Mouse (Mus musculus) neutrophil, adult 83 days (primary cell): ENCODE measurements around the gene Gabrb1. TPM values are rescaled to one million over a fixed set of nuclear protein-coding genes. Genes with fewer than 3 reads are reported as not detected.

Experiments
- total RNA-seq, 2 experiments: library from RNA; stranded (reverse); gene quantifications; one replicate each; pipeline ENCODE4 v1.2.4; 2023

The Gabrb1 gene
- not detected for total RNA-seq

DNA sequence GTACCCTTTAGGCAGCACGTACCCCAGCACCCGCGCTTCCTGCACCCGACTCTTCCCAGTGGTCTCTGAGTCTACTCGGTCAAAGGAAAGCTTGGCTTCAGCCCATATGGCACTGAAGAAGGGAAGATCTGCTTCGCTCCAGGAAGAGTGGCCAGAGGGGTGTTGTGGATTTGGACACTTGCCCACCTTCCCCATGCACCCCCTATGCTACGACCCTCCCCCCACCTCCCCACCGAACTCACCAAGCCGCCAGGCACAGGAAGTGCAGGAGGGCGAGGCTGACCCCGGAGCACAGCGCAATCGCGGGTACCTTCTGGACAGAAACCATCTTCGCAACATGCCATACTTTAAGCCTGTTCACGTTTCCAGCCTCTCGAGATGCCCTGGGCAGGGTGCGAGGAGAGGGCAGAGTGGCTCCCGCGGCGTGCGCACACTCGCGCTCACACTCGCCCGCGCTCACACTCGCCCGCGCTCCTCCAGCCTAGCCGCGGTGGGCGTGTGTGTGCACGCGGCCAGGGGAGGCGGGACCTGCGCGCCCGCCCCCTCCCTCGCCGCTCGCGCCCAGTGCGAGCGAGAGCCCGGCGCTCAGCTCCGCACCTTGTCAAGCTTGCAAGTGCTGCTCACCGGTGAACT lies at the start of gene Gabrb1:
TSS of gene Gabrb1 (plus strand) at position 632 of the 633 bp plus-strand sequence.

DNA sequence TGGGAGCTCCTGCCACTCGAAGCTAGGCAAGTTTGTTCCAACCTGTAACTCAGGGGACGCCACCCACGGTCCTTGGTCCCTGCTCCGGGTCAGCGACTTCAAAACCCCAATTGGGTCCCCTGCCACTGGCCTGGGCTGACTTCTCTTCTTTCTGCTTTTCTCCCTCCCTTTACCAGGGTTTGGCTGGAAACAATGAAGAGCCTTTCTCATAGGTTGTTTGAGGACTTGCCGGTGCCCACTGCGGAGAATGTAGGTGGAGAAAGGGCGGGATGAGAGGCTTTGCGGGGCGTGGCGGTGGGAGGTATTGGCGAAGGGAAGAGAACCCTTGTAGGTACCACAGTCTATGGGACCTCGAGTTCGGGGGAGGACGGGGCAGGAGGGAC lies 193 bp downstream of the Gabrb1 start, which contains the start of gene Gabra4:
TSS of gene Gabra4 (minus strand) at position 194 of the 383 bp plus-strand sequence.

DNA sequence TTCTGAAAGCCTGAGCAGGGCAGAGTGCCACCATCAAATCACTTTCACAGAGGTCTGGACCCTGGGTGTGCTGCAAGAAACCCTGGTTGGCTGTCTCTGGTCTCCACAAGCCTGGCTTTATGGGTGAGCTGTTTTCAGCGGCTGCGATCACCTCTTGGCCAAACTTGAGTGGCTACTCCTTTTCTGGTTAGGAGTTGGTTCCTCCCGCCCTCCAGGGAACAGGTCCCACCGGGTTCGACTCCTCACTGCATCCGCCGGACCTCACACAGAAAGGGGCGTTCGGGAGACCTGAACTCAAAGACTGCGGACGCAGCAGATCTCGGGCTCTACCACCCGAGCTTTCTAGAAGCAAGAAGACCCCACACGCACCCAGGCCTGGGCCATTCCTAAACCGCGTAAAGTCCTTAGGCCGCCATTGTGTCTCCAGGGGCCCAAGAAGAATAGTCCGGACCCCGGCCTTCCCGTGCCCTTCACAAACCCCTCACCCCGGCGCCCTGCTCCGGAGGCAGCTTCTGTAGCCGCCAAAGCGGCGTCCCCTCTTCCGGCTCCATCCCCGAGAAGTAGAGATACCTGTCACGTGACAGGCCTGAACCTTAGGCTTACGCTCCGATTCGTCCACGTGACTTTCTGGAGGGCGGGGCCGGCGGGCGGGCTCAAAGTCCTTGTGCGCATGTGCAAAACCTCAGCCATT lies 509.8 kb downstream of the Gabrb1 start, which contains the start of gene Commd8:
TSS of gene Commd8 (minus strand) at position 596 of the 691 bp plus-strand sequence.

Other genes starting within 250 kb of the Gabrb1 start
- gene Cox7b2, start 109.9 kb upstream of the Gabrb1 start, total RNA-seq = not detected
- gene Gabra4, start 195 bp downstream of the Gabrb1 start, total RNA-seq = not detected